8 mouse cellular contexts compared by ENCODE assay signal in genomic region chrX:160598562-160599458, GRCm38 (mm10).
A peak's percentile ranks its signal among the peaks of the same experiment; 100 is the strongest.
DNase-seq lines count a peak whose midpoint lies in the region; ATAC-seq and TF ChIP-seq lines count a peak whose summit lies in the region.

No protein-coding gene starts in this region.

- WGBS in heart, postnatal 0 days, result 59% methylated on average over 3 of the region's 3 CpGs
- WGBS in limb, embryonic 14.5 days, result 40% methylated on average over 3 of the region's 3 CpGs
- WGBS in neural tube, embryonic 14.5 days, result 34% methylated on average over 3 of the region's 3 CpGs

- H3K9me3 ChIP-seq in heart, postnatal 0 days (replicated peaks; ENCODE audit: control insufficient read depth, low read length), result no peaks in the 10 kb centered on the region
- H3K9me3 ChIP-seq in limb, embryonic 14.5 days (ENCODE audit: control insufficient read depth, low read length), result no peaks in the 10 kb centered on the region
- no peaks in the 10 kb centered on the region for H3K9me3 ChIP-seq in neural tube, embryonic 14.5 days (ENCODE audit: control insufficient read depth, low read length)

- H3K27ac ChIP-seq in heart, postnatal 0 days (ENCODE audit: low read depth), result peak overlapping the region; percentile 81
- H3K27ac ChIP-seq in limb, embryonic 14.5 days (replicated peaks; ENCODE audit: low read depth, low read length), result no peak overlapping the region
- peak overlapping the region; percentile 40; the same call in 1 of the 2 replicates for H3K27ac ChIP-seq in neural tube, embryonic 14.5 days (ENCODE audit: low read depth, low read length)

- no peak overlapping the region for H3K4me2 ChIP-seq in heart, postnatal 0 days (ENCODE audit: low read depth, low read length)
- H3K4me2 ChIP-seq in limb, embryonic 14.5 days (replicated peaks; ENCODE audit: low read depth, low read length, severe bottlenecking), result no peak overlapping the region
- H3K4me2 ChIP-seq in neural tube, embryonic 14.5 days (ENCODE audit: low read depth, low read length), result no peak overlapping the region

- no peak for TF ChIP-seq POLR2A in limb, embryonic 14.5 days (IDR thresholded peaks at IDR 0.05; ENCODE audit: borderline replicate concordance, extremely low read depth, insufficient read depth, insufficient read length)

- intact Hi-C loops in gastrocnemius, postnatal 36 days (cut with DNase I), result no loop called here

- no peak for TF ChIP-seq CTCF in heart, postnatal 0 days (IDR thresholded peaks at IDR 0.05; ENCODE audit: low read depth)

- DNase-seq in gastrocnemius, postnatal 25 days, result peak; percentile 34
- no peak for DNase-seq in gastrocnemius, postnatal 36 days
- DNase-seq in embryo, embryonic 10.5 days (ENCODE audit: low spot score), result peak; percentile 72
- peak; percentile 49 for DNase-seq in heart, postnatal 0 days (ENCODE audit: low spot score)
- DNase-seq in limb, embryonic 14.5 days (ENCODE audit: low spot score), result peak; percentile 67
- DNase-seq in adrenal gland, postnatal 36 days, result no peak
- no peak for DNase-seq in adrenal gland, adult (ENCODE audit: inconsistent age in 2 of 2, low spot score in 1 of 2)

- peaks cover 13% of the 10 kb centered on the region for H3K4me1 ChIP-seq in heart, postnatal 0 days (ENCODE audit: control insufficient read depth, insufficient read depth)
- peaks cover 12% of the 10 kb centered on the region for H3K4me1 ChIP-seq in limb, embryonic 14.5 days (ENCODE audit: control insufficient read depth, insufficient read depth, low read length)
- H3K4me1 ChIP-seq in neural tube, embryonic 14.5 days (ENCODE audit: control insufficient read depth, insufficient read depth, low read length), result 0 out of 2 replicates have a peak, but pooled peaks cover 4% of the 10 kb centered on the region

- H3K36me3 ChIP-seq in heart, postnatal 0 days (replicated peaks; ENCODE audit: control insufficient read depth, insufficient read depth, low read length), result no peaks in the 10 kb centered on the region
- no peaks in the 10 kb centered on the region for H3K36me3 ChIP-seq in limb, embryonic 14.5 days (ENCODE audit: control insufficient read depth, insufficient read depth, low read length)
- H3K36me3 ChIP-seq in neural tube, embryonic 14.5 days (ENCODE audit: control insufficient read depth, insufficient read depth, low read length), result no peaks in the 10 kb centered on the region

- no peak for TF ChIP-seq EP300 in heart, postnatal 0 days (IDR thresholded peaks at IDR 0.05; ENCODE audit: low read depth)

- no peak overlapping the region for H3K4me3 ChIP-seq in heart, postnatal 0 days (ENCODE audit: low read depth, low read length)
- H3K4me3 ChIP-seq in limb, embryonic 14.5 days (replicated peaks; ENCODE audit: low read length), result no peak overlapping the region
- no peak overlapping the region for H3K4me3 ChIP-seq in neural tube, embryonic 14.5 days (ENCODE audit: low read depth, low read length)

- H3K27me3 ChIP-seq in heart, postnatal 0 days (ENCODE audit: control insufficient read depth, insufficient read depth, low read length), result no peaks in the 10 kb centered on the region
- no peaks in the 10 kb centered on the region for H3K27me3 ChIP-seq in limb, embryonic 14.5 days (ENCODE audit: control insufficient read depth, insufficient read depth, low read length)
- H3K27me3 ChIP-seq in neural tube, embryonic 14.5 days (ENCODE audit: control insufficient read depth, insufficient read depth, low read length), result no peaks in the 10 kb centered on the region

- H3K9ac ChIP-seq in heart, postnatal 0 days (replicated peaks; ENCODE audit: low read depth, low read length), result no peak overlapping the region
- no peak overlapping the region for H3K9ac ChIP-seq in limb, embryonic 14.5 days (ENCODE audit: low read depth, low read length, severe bottlenecking)
- H3K9ac ChIP-seq in neural tube, embryonic 14.5 days (replicated peaks; ENCODE audit: low read depth, low read length), result no peak overlapping the region

- ATAC-seq in heart, postnatal 0 days (ENCODE audit: insufficient read depth, low read depth), result peak; percentile 78
- peak; percentile 90 for ATAC-seq in limb, embryonic 14.5 days (ENCODE audit: low FRiP score, low read depth)
- ATAC-seq in neural tube, embryonic 14.5 days (ENCODE audit: low read depth), result peak; percentile 85

Comparison
In these comparisons a context has a peak if more than half of its experiments do, and no peak if none do; other contexts are left out.
1. DNase-seq: peak in gastrocnemius, postnatal 25 days (single experiment), embryo, embryonic 10.5 days (single experiment), heart, postnatal 0 days (single experiment) and limb, embryonic 14.5 days (single experiment); none in gastrocnemius, postnatal 36 days (0 of 2), adrenal gland, postnatal 36 days (0 of 2) and adrenal gland, adult (0 of 2).
2. Peak in every context shown above with its lines, with median percentiles within 50 percentile points of each other: ATAC-seq.